Mouse (Mus musculus) MEL (cell line): Measurements from ENCODE around the gene Prlh.

ENCODE experiments used
- CTCF ChIP-seq, 3 experiments: IDR thresholded peaks in 2 of 3; conservative IDR thresholded peaks in 1 of 3; 2 replicates each; pipeline ENCODE4 v1.5.1; 2011 to 2012; ENCODE audit warnings: low read length in 3 of 3, low read depth in 2 of 3, mild to moderate bottlenecking in 2 of 3, improper control_type of control experiment in 1 of 3, inconsistent platforms in 1 of 3, mixed read lengths in 1 of 3, moderate library complexity in 1 of 3; ENCODE audit not compliant: control insufficient read depth in 1 of 3, insufficient read depth in 1 of 3, poor library complexity in 1 of 3, severe bottlenecking in 1 of 3
- GABPA ChIP-seq: IDR thresholded peaks from 2 replicates; pipeline ENCODE4 v1.6.1; 2012; ENCODE audit warnings: low read depth, mild to moderate bottlenecking, inconsistent platforms, low read length, improper control_type of control experiment, moderate library complexity
- POLR2AphosphoS2 ChIP-seq: IDR thresholded peaks from 2 replicates; pipeline ENCODE4 v1.6.1; 2011; ENCODE audit warnings: low read length, improper control_type of control experiment

DNA sequence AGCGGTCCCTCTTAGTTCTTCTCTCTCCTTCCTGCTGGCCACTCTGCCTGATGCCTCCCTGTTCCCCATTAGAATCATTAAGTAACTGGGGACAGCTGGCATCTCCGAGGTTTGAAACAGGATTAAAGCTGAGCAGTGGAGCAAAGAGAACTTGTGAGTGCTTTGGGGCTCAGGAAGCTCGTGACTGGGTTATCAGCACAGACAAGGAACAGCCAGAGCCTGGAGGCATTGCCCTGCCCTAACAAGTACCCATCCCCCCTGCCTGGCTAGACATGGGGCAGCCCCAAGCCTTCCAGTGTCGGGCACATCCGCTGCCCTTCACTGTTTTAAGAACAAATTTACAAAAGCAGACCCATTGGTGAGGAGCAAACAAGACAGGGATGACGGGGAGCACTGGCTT is 35.4 kb upstream of the Prlh start:
- TF ChIP-seq POLR2AphosphoS2, result no peak
- no peak for TF ChIP-seq CTCF (IDR thresholded peaks at IDR 0.05 in 2 of 3, conservative IDR thresholded peaks at IDR 0.05 in 1 of 3; ENCODE audit: control insufficient read depth in 1 of 3, insufficient read depth in 1 of 3, low read depth in 2 of 3, low read length in 3 of 3, poor library complexity in 1 of 3, severe bottlenecking in 1 of 3)
- TF ChIP-seq GABPA, result no peak
